ENCODE assay signal across 29 mouse cellular contexts in genomic region chr8:64770814-64771213, GRCm38 (mm10). TPM values are rescaled to one million over a fixed set of nuclear protein-coding genes. Genes with fewer than 3 reads are reported as not detected.
DNase-seq lines count a peak whose midpoint lies in the region; ATAC-seq and TF ChIP-seq lines count a peak whose summit lies in the region.
"Had no signal": no experiment of that assay in that cellular context is flagged by ENCODE, and none has a peak within 500 bp of the region (broad histone marks: within the 10 kb centered on the region; RNA-seq: fewer than 3 reads in every experiment).

No protein-coding gene starts in this region.

- no peaks in the 10 kb centered on the region for H3K4me1 ChIP-seq in kidney, embryonic 16.5 days (ENCODE audit: insufficient read depth, low read length)
- H3K4me1 ChIP-seq in heart, adult 2 months (ENCODE audit: control insufficient read depth, insufficient read depth, low read length) = no peaks in the 10 kb centered on the region
- H3K4me1 ChIP-seq: embryonic facial prominence, embryonic 12.5 days; embryonic facial prominence, embryonic 15.5 days; hindbrain, embryonic 10.5 days; hindbrain, embryonic 13.5 days had no signal

- TF ChIP-seq POLR2A in heart, adult 2 months (IDR thresholded peaks at IDR 0.05; ENCODE audit: insufficient read depth, low read depth, low read length) = no peak

- no peak for DNase-seq in frontal cortex, postnatal 10 days (ENCODE audit: low spot score in 2 of 2)
- peak; percentile 36 for DNase-seq in induced T-regulatory cell, adult 2 months (ENCODE audit: low read depth)
- DNase-seq in adrenal gland, postnatal 14 days = no peak
- DNase-seq in heart, adult 2 months = no peak
- DNase-seq: adrenal gland, adult 8-10 months; cerebellum, adult 11 months; cerebellum, adult 2 months; cerebellum, adult 9-11 months; cerebellum, postnatal 25 days; gastrocnemius, postnatal 25 days; heart, postnatal 10 days; heart, postnatal 36 days; kidney, adult 18-20 months had no signal

- no peaks in the 10 kb centered on the region for H3K36me3 ChIP-seq in C2C12 (ENCODE audit: control insufficient read depth, insufficient read depth)
- 0 out of 2 replicates have a peak, but pooled peaks cover 3% of the 10 kb centered on the region for H3K36me3 ChIP-seq in kidney, embryonic 16.5 days (ENCODE audit: insufficient read depth, low read length)
- H3K36me3 ChIP-seq in heart, adult 2 months (ENCODE audit: control insufficient read depth, insufficient read depth, low read length) = no peaks in the 10 kb centered on the region
- H3K36me3 ChIP-seq: embryonic facial prominence, embryonic 12.5 days; embryonic facial prominence, embryonic 15.5 days; heart, embryonic 15.5 days had no signal

- no peaks in the 10 kb centered on the region for H3K79me2 ChIP-seq in C2C12 (ENCODE audit: control insufficient read depth, insufficient read depth)
- H3K79me2 ChIP-seq in heart, adult 2 months (replicated peaks; ENCODE audit: control insufficient read depth, insufficient read depth, low read length) = no peaks in the 10 kb centered on the region

- no peak overlapping the region for H3K27ac ChIP-seq in kidney, embryonic 16.5 days (ENCODE audit: low read length)
- H3K27ac ChIP-seq in heart, adult 2 months = no peak overlapping the region
- H3K27ac ChIP-seq: embryonic facial prominence, embryonic 12.5 days; embryonic facial prominence, embryonic 15.5 days; heart, embryonic 15.5 days; hindbrain, embryonic 10.5 days; hindbrain, embryonic 13.5 days had no signal

- H3K9me3 ChIP-seq in kidney, embryonic 16.5 days (ENCODE audit: low read length) = no peaks in the 10 kb centered on the region
- H3K9me3 ChIP-seq: embryonic facial prominence, embryonic 12.5 days; embryonic facial prominence, embryonic 15.5 days; G1E; heart, embryonic 15.5 days; hindbrain, embryonic 10.5 days; hindbrain, embryonic 13.5 days had no signal

- H3ac ChIP-seq in C2C12 (ENCODE audit: control insufficient read depth, insufficient read length, low read depth) = no peak overlapping the region

- H3K4me2 ChIP-seq in kidney, embryonic 16.5 days (replicated peaks; ENCODE audit: low read depth, low read length) = no peak overlapping the region
- H3K4me2 ChIP-seq: embryonic facial prominence, embryonic 12.5 days; embryonic facial prominence, embryonic 15.5 days; heart, embryonic 12.5 days; heart, embryonic 15.5 days; hindbrain, embryonic 13.5 days had no signal

- ATAC-seq in frontal cortex, adult (ENCODE audit: low TSS enrichment) = peak; percentile 31
- peak; percentile 56 for ATAC-seq in CD4-positive, CD25-positive, alpha-beta regulatory T cell, adult 4 months
- no peak for ATAC-seq in kidney, embryonic 16.5 days (ENCODE audit: low FRiP score, low TSS enrichment)
- ATAC-seq: forebrain, embryonic 14.5 days; hindbrain, embryonic 16.5 days; intestine, embryonic 16.5 days; Patski had no signal

- intact Hi-C loops in heart, adult 2 months (cut with DNase I) = no loop called here

- 72% methylated on average over 7 of the region's 7 CpGs for WGBS in kidney, embryonic 16.5 days
- 81% methylated on average over 7 of the region's 7 CpGs for WGBS in heart, adult 2 months

- H3K4me3 ChIP-seq in C2C12 (ENCODE audit: insufficient read depth, poor library complexity, severe bottlenecking) = peak overlapping the region; percentile 11
- no peak overlapping the region for H3K4me3 ChIP-seq in kidney, embryonic 16.5 days (ENCODE audit: low read length)
- no peak overlapping the region for H3K4me3 ChIP-seq in heart, adult 2 months
- H3K4me3 ChIP-seq: embryonic facial prominence, embryonic 12.5 days; embryonic facial prominence, embryonic 15.5 days; heart, embryonic 12.5 days; heart, embryonic 15.5 days; hindbrain, embryonic 10.5 days; hindbrain, embryonic 13.5 days had no signal

- no peaks in the 10 kb centered on the region for H3K27me3 ChIP-seq in C2C12 (ENCODE audit: control insufficient read depth, insufficient read depth, insufficient read length)
- no peaks in the 10 kb centered on the region for H3K27me3 ChIP-seq in kidney, embryonic 16.5 days (ENCODE audit: insufficient read depth, low read length)
- no peaks in the 10 kb centered on the region for H3K27me3 ChIP-seq in heart, adult 2 months (ENCODE audit: control insufficient read depth, insufficient read depth, low read length)
- H3K27me3 ChIP-seq: CH12.LX; embryonic facial prominence, embryonic 12.5 days; embryonic facial prominence, embryonic 15.5 days; heart, embryonic 12.5 days; heart, embryonic 15.5 days; hindbrain, embryonic 13.5 days; Patski had no signal

- TF ChIP-seq EP300 in heart, adult 2 months (IDR thresholded peaks at IDR 0.05; ENCODE audit: insufficient read depth, low read depth, low read length) = no peak

- H3K79me3 ChIP-seq in C2C12 (ENCODE audit: low read depth) = no peaks in the 10 kb centered on the region

- no peak for TF ChIP-seq CTCF in C2C12 (IDR thresholded peaks at IDR 0.05; ENCODE audit: control insufficient read depth, insufficient read depth, insufficient read length)
- no peak for TF ChIP-seq CTCF in heart, adult 2 months (IDR thresholded peaks at IDR 0.05)

- H3K9ac ChIP-seq in kidney, embryonic 16.5 days (replicated peaks; ENCODE audit: low read length) = no peak overlapping the region
- H3K9ac ChIP-seq in heart, adult 2 months (ENCODE audit: low read depth, low read length) = no peak overlapping the region
- H3K9ac ChIP-seq: embryonic facial prominence, embryonic 12.5 days; embryonic facial prominence, embryonic 15.5 days; heart, embryonic 12.5 days; heart, embryonic 15.5 days; hindbrain, embryonic 13.5 days had no signal

TF ChIP-seq in C2C12, 6 proteins besides CTCF, POLR2A, EP300 and RAD21:
- TF ChIP-seq MAX (IDR thresholded peaks at IDR 0.05) (no peak), MYOG (IDR thresholded peaks at IDR 0.05; ENCODE audit: control insufficient read depth, extremely low read depth, insufficient read length) (no peak), FOSL1 (IDR thresholded peaks at IDR 0.05; ENCODE audit: insufficient read depth, low read length, poor library complexity, severe bottlenecking) (no peak), CEBPB (IDR thresholded peaks at IDR 0.05; ENCODE audit: low read depth) (no peak)

RNA-seq across cellular contexts. Expression of gene Msmo1, which starts 37.2 kb away (rescaled TPM):
- polyA plus RNA-seq in C2C12 (2012; fragmentation: generic; extraction: Trizol) = 44.7 TPM
- polyA plus RNA-seq in CD4-positive, CD25-positive, alpha-beta regulatory T cell, adult 4 months (2017; shearing (Covaris generic)) = 10 to 100 TPM; 54.8 to 63.1 TPM
- total RNA-seq in adrenal gland, postnatal 14 days (2021) = 97.8 and 131 TPM in 2 replicates
- polyA plus RNA-seq in kidney, embryonic 16.5 days (2015; fragmentation: Nextera tagmentation; extraction: Ambion mirVana) = 73.8 and 82.0 TPM in 2 replicates
- total RNA-seq in heart, adult 2 months (2021) = 1 to 10 TPM; 6.6 to 9.6 TPM
- polyA plus RNA-seq in heart, adult 2 months (2012; rRNA removed) = 4.1 and 9.1 TPM in 2 replicates
